Mouse (Mus musculus) kidney, postnatal 4 days (tissue): ENCODE results near the gene Nfe2l2.

Source experiments
- DNase-seq, 2 experiments: peaks; one replicate each; pipeline ENCODE4 v3.0.0; 2021; ENCODE audit warnings: mixed read lengths in 2 of 2

Gene Nfe2l2

GRCm38 (mm10) chr2:75682978-75683709, 21.3 kb downstream of the Nfe2l2 start:
- DNase-seq, result peak; percentile 38 to 61

GRCm38 (mm10) chr2:75681439-75681838, 23.0 kb downstream of the Nfe2l2 start:
- DNase-seq, result peak; percentile 58 to 73

GRCm38 (mm10) chr2:75679947-75680346, 24.5 kb downstream of the Nfe2l2 start:
- no peak for DNase-seq

DNA sequence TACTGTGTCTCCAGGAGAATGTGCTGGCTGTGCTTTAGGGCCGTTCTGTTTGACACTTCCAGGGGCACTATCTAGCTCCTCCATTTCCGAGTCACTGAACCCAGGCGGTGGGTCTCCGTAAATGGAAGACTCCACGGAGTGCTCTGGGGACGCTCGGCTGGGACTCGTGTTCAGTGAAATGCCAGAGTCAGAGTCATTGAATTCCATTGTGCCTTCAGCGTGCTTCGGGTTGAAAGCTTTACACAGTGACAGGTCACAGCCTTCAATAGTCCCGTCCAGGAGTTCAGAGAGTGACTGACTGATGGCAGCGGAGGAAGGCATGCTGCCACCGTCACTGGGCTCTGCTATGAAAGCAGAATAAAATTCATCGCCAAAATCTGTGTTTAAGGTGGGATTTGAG, 27.9 kb downstream of the Nfe2l2 start:
- no peak for DNase-seq

DNA sequence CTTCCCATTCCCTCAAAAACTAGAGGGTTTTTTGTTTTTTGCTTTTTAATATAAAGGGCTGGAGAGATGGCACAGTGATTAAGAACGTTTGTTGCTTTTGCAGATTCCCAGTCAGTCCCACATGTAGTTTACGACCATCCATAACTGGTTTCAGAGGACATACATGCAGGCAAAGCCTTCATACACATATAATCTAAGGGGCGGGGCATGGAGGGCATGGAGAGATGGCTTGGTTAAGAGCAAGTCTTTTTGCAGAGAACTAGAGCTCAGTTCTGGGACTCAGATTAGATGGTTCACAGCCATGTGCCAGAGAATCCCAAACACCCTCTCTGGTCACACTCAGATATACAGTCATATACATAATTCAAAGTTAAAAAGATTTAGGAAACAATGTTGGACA, 31.9 kb downstream of the Nfe2l2 start:
- DNase-seq, result peak in 1 of 2 experiments; percentile 2

DNA sequence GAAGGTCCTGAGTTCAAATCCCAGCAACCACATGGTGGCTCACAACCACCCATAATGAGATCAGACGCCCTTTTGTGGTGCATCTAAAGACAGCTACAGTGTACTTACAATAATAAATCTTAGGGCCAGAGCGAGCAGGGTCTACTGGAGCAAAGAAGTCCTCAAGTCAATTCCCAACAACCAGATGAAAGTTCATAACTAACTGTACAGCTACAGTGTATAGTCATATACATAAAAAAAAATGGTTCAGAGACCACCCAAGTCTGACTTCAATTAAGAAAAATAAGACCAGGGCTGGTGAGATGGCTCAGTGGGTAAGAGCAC, 33.1 kb downstream of the Nfe2l2 start:
- DNase-seq, result peak in 1 of 2 experiments; percentile 6

GRCm38 (mm10) chr2:75670446-75671336, 33.8 kb downstream of the Nfe2l2 start:
- DNase-seq, result peak in 1 of 2 experiments; percentile 21

DNA sequence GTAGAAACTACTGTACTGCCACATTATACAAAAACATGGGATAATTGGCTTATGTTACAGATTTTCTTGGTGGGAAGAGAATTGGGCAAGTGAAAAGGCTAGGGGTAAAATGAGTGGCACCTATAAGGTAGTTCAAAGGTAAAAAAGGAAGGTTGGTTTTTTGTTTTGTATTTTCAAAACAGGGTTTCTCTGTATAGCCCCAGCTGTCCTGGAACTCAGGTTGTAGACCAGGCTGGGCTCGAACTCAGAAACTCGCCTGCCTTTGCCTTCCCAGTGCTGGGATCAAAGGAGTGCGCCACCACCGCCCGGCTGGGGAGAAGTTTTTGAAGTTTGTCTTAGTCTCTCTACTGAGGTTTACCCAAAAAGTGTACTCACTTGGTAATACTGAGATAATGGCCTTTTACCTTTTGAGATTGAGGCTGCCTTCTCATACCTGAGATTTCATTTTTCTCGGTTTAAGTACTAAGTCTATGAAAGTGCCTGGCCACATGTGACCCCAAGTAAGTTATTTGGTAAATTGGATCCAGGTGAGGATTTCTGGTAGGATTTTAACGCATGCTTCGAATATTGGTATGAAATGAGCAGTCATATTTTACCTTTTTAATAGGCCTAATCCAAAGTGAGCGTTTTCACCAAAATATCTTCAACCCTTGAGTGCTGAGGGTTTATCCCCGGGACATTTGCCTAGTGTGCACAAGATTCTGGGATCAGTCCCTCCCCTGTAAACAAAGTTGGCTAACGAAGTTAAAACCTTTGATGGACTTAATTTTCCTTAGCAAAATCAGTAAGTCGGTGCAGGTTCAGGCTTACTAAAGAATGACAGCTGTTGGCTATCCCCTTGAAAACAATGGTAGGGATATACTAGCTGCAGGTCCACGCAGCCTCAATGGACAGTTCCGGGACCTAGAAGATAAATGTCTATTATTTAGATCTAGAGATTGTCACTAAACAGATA, 34.7 kb downstream of the Nfe2l2 start:
- DNase-seq, result peak; percentile 46 to 59

- DNase-seq, result no peak
These were observed 43.3 kb downstream of the Nfe2l2 start for GRCm38 (mm10) chr2:75661106-75661505.

DNA sequence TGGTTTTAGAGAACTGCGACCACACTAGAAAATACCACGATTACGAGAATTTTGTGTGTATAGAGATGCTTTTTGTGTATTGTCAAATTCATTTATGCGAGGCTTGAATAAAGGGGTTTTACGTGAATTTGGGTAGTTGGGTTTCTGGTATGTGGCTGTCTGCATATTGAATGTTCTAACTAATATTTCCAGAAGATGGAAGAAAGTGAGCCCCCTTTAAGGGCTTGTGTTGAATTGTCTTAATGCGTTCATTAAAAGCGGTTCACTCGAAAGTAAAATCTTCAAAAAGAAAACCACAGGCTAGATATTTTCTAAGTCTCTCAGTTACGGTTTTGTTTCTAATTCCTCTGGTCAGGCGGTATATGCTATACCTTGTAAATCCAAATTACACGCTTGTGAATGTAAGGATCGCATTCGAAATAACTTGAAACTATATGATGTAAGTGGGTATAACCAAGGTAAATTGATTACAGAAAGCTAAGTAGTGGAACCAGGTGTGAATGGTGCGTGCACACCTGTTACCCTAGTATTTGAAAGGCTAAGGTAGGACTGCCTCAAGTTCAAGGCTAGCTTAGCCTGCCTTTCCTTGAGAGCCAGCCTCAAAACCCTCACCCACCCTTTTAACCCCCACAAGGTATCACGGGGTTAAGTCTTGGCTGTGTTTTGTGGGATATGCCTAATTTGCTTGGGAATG, 44.0 kb downstream of the Nfe2l2 start:
- DNase-seq, result no peak

DNA sequence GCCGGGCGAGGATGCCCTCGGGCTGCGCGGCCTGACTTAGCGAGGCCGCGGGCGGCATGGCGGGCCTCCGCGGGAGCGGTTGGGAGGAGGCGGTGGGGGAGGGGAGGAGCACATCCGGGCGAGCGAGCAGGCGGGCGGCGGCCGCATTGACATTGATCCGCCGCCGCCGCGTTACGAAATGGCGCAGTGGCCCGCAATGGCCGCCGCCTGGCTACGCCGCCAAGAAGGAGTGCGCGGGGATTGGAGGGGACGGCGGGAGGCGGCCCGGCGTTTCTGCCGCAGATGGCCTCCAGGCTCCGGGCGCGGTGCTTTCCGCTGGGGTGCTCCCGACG, 44.8 kb downstream of the Nfe2l2 start:
- DNase-seq, result peak; percentile 95 to 97

DNA sequence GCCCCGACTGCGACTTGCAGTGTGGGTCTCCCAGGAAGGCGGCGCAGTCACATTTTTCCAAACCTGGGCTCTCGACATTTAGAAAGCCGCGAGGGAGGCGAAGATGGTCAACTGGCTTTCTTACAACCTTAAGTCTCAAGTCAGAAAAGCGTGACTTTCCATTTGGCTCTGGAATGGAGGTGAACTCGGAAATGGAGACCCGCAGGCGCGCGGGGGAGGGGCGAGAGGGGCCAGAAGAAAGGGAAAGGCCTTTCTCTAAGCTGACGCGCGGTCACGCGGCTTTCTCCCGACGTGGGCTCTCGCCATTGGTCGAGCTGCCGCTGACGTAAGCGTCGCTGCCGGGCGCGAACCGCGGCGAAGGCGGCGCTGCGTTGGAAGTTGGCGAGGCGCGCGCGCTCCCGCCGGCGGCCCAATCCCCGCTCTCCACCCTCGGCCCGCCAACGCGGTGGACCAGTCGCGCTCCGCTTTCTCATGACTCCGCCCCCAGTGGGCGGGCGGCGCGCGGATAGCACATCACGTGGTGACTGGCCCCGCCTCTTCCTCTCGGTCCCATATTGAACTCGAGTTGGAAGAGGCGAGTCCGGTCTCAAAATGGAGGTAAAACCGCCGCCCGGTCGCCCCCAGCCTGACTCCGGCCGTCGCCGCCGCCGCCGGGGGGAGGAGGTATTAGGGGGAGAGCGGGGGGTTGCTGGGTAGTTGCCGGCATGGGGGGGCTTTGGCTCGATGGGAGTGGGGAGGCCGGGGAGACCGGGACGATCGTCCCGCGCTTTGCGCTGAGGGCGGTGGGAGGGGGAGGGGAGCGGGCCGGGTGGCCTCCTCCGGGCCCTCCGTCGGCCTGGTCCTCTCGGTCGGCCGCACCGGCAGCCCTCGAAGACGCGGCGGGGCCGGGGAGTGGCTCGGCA, 45.5 kb downstream of the Nfe2l2 start, which contains the start of gene Hnrnpa3:
Gene Hnrnpa3, plus strand, starts transcription at position 535 of the 902 bp plus-strand sequence.
- DNase-seq, result peak; percentile 99

GRCm38 (mm10) chr2:75657907-75658691, 46.3 kb downstream of the Nfe2l2 start:
- DNase-seq, result peak; percentile 65 to 78

- DNase-seq, result no peak
These were observed 47.5 kb downstream of the Nfe2l2 start for GRCm38 (mm10) chr2:75656924-75657323.

- DNase-seq, result no peak
These were observed 49.8 kb downstream of the Nfe2l2 start for GRCm38 (mm10) chr2:75654679-75655078.

DNA sequence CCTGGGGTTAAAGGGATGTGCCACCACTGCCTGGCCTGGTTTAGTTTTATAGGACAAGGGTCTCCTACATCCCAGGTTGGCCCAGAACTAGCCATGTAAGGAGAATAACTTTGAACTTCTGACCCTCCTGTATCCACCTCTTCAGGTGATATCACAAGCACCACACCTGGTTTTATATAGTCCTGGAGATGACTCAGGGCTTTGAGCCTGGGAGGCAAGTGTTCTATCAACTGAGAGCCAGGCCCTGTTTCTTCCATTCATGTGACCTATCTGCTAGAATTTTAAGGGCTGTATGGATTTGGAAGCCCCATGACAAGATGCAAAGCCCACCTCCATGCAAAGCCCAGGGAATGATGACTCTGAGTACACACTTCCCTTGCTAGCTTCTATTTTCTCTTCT, 51.3 kb downstream of the Nfe2l2 start:
- DNase-seq, result no peak

- DNase-seq, result no peak
These were observed 54.0 kb downstream of the Nfe2l2 start for GRCm38 (mm10) chr2:75650437-75650836.

GRCm38 (mm10) chr2:75645251-75645650, 59.2 kb downstream of the Nfe2l2 start:
- DNase-seq, result no peak

DNA sequence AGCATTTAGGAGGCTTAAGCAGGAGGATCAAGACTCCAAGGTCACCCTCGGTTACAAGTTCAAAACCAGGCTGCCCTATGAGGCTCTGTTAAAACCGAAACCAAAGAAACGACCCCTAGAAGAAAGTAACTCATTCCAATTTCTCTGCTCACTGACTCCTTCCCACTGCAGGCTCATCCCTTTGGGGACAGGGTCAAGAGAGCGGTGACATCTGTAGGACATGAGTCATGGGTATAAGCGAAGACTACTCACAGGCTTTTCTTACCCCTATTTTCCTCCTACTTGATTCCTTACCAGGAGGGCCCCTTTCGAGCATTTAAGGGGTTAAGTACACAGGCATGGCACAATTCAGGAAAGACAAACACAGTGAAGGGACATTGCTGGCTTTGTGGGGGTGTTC, 60.5 kb downstream of the Nfe2l2 start:
- DNase-seq, result no peak
